Mouse (Mus musculus) bone marrow macrophage, adult 2 months (primary cell): ENCODE data around the gene Taldo1.

Source experiments
- CTCF ChIP-seq: IDR thresholded peaks from 2 replicates; pipeline ENCODE4 v1.5.1; 2012; ENCODE audit warnings: low read depth, mild to moderate bottlenecking, low read length, moderate library complexity
- POLR2A ChIP-seq: IDR thresholded peaks from 2 replicates; pipeline ENCODE4 v1.6.1; 2012; ENCODE audit warnings: mild to moderate bottlenecking, low read depth, low read length, borderline replicate concordance

- TF ChIP-seq CTCF (no peak), POLR2A (no peak)
Observed at GRCm38 (mm10) chr7:141391625-141392551, at the start of gene Taldo1.
